Mouse (Mus musculus): ENCODE measurements around the gene 4921536K21Rik. TPM values are rescaled to one million over a fixed set of nuclear protein-coding genes. Genes with fewer than 3 reads are reported as not detected.
A peak's percentile ranks its signal among the peaks of the same experiment; 100 is the strongest.

The 4921536K21Rik gene
- 0.43 and 0.53 TPM in 2 replicates for polyA plus RNA-seq (2015; fragmentation: Nextera tagmentation; extraction: Ambion mirVana)

DNA sequence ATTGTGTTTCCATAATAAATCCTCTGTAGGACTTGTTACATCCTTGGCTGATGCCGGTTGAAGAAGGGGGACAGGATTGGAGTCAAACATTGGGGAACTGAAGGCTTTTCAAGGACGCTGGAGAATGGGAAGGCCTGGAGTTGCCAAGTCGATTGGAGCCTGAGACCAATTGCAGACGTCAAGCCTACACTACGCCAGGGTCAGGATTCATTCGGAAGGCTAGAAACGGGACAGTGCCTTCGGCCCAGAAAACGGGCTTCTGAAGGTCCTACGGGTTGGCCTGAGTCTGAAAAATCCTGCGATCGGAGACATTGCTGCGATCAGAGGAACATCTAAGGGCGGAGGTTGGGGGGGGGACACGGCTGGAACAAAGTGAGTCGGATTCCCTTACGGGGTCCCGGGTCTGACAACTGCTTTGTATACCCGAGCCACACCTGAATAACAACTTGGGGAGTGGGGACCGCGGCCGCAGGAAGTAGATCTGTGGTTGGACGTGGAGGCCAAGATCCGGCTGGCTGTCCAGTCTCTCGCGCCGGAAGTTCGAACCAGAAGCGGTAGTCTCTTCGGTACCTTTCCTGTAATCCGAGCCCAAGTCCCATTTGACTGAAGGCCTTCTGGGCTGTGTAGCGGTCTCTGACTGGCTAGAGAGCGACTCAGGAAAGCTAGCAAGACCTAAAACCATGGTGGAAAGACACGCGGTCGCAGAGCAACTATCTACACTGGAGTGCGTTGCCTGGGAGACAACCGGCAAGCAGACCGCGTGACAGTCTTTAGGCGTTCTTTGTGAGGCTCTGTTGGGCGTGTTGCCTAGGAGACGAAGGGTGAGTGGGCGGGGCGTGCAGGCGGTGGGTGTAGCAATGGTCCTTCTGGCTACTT lies at the start of gene 4921536K21Rik, which contains the start of gene Dusp18:
TSS of gene 4921536K21Rik (minus strand) at position 693 of the 876 bp plus-strand sequence.
TSS of gene Dusp18 (plus strand) at position 835 of the 876 bp plus-strand sequence.
- peak within 1 kb of the TSS; percentile 48 for H3K9ac ChIP-seq
- peak within 1 kb of the TSS; percentile 77 for H3K27ac ChIP-seq (replicated peaks)
- H3K4me1 ChIP-seq (replicated peaks): peaks cover 17% of the 10 kb centered on the region
- no peaks in the 10 kb centered on the region for H3K27me3 ChIP-seq
- ATAC-seq (ENCODE audit: low FRiP score, low read depth): peak; percentile 99
- H3K4me3 ChIP-seq: peak within 1 kb of the TSS; percentile 49
- 1% methylated on average over 46 of the region's 46 CpGs for WGBS
- peaks cover 14% of the 10 kb centered on the region for H3K36me3 ChIP-seq
- H3K4me2 ChIP-seq: peak within 1 kb of the TSS; percentile 83
- H3K9me3 ChIP-seq: no peaks in the 10 kb centered on the region

DNA sequence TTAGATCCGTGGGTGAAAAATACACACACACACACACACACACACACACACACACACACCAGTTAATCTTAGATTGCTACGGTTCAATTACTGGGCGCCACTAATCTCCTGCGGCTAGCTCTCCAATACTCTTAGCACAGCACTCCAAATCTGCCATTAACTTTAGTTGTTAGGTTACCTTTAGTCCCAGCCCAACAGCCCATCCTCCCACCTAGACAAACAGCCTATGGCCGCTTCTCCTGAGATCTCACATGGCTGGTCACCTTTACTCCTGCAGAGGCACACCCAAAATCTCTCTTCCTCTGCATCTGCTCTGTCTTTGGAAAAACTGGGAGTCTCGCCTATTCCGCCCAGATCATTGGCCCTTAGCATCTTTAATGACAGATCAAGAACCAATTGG lies 46.5 kb upstream of the 4921536K21Rik start:
- no peak for ATAC-seq (ENCODE audit: low FRiP score, low read depth)
- no peaks in the 10 kb centered on the region for H3K9me3 ChIP-seq
- no peaks in the 10 kb centered on the region for H3K36me3 ChIP-seq
- no peak overlapping the region for H3K4me3 ChIP-seq
- WGBS: 89% methylated on average over 7 of the region's 7 CpGs
- no peak overlapping the region for H3K27ac ChIP-seq (replicated peaks)
- H3K9ac ChIP-seq: no peak overlapping the region
- no peaks in the 10 kb centered on the region for H3K4me1 ChIP-seq (replicated peaks)
- no peak overlapping the region for H3K4me2 ChIP-seq
- no peaks in the 10 kb centered on the region for H3K27me3 ChIP-seq

DNA sequence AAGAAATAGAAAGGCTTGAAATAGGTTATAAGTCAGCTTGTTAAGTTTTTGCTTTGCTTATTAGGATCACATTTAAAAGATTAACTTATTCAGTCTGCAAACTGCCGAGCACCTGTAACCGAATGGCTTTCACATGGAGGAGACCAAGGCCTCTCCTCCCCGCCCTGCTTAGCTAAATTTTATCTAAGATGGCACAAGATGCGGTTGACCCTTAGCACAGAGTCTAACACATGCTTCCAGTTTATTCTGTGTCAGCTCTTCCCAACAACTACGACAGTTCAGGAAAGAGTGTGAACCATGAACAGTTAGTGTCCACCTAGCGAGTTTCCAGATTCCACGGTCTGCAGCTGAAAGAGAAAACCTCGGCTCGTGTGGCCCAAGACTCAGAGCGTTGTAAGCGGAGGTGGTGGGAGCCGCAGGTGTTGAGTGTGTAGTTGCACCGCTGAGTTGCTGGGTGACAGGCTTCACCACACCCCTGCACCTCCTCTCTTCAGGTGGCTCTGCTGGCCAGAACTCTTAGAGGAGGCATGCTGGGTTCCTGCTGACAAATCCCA lies 42.5 kb upstream of the 4921536K21Rik start:
- Histone ChIP-seq H3K9ac (no peak overlapping the region), H3K4me2 (no peak overlapping the region), H3K4me3 (no peak overlapping the region), H3K36me3 (no peaks in the 10 kb centered on the region), H3K27ac (replicated peaks) (no peak overlapping the region), H3K27me3 (no peaks in the 10 kb centered on the region), H3K4me1 (replicated peaks) (no peaks in the 10 kb centered on the region), H3K9me3 (no peaks in the 10 kb centered on the region)
- WGBS: 79% methylated on average over 13 of the region's 13 CpGs
- no peak for ATAC-seq (ENCODE audit: low FRiP score, low read depth)

DNA sequence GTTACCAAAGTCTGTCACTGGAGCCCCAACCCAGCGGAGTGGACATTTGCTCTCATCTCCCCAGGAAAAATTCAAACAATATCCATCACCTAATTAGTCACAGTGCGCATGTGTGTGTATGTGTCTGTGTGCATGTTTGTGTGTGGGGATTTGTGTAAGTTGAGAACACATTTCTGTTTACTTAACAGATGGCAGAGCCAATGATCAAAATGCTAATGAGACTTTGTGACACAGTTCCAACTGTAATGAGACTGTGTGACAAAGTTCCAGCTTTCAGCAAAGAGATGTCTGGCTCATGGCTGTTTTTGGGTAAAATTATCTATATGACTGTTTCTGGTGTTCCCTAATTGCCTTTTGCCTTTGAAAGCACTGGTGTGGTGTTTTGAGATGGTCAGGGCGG lies 41.4 kb upstream of the 4921536K21Rik start:
- H3K4me2 ChIP-seq: no peak overlapping the region
- no peaks in the 10 kb centered on the region for H3K27me3 ChIP-seq
- peaks cover 7% of the 10 kb centered on the region for H3K4me1 ChIP-seq (replicated peaks)
- H3K4me3 ChIP-seq: no peak overlapping the region
- H3K9ac ChIP-seq: no peak overlapping the region
- H3K9me3 ChIP-seq: no peaks in the 10 kb centered on the region
- WGBS: 75% methylated on average over 3 of the region's 3 CpGs
- H3K36me3 ChIP-seq: no peaks in the 10 kb centered on the region
- ATAC-seq (ENCODE audit: low FRiP score, low read depth): no peak
- H3K27ac ChIP-seq (replicated peaks): no peak overlapping the region

DNA sequence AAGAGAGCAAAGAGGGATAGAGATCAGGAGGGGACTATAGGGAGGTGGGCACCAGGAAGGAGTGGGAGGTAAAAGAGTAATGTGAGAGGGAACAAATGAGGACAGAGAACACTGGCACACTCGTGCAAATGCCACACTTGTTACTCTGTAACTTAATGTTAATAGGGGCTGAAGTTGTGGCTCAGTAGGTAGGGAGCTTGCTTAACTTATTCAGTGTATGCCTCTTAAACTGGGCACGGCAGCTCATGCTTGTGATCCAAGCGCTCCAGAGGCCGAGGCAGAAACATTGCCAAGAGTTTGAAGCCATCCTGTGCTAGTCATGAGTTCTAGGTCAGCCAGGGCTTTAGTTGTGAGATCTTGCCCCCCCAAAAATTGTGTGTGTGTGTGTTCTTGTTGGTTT lies 40.2 kb upstream of the 4921536K21Rik start:
- no peaks in the 10 kb centered on the region for H3K9me3 ChIP-seq
- no peak overlapping the region for H3K9ac ChIP-seq
- H3K36me3 ChIP-seq: no peaks in the 10 kb centered on the region
- H3K4me1 ChIP-seq (replicated peaks): peaks cover 15% of the 10 kb centered on the region
- no peak for ATAC-seq (ENCODE audit: low FRiP score, low read depth)
- no peaks in the 10 kb centered on the region for H3K27me3 ChIP-seq
- H3K4me3 ChIP-seq: no peak overlapping the region
- 79% methylated on average over 4 of the region's 4 CpGs for WGBS
- H3K4me2 ChIP-seq: no peak overlapping the region
- H3K27ac ChIP-seq (replicated peaks): no peak overlapping the region

DNA sequence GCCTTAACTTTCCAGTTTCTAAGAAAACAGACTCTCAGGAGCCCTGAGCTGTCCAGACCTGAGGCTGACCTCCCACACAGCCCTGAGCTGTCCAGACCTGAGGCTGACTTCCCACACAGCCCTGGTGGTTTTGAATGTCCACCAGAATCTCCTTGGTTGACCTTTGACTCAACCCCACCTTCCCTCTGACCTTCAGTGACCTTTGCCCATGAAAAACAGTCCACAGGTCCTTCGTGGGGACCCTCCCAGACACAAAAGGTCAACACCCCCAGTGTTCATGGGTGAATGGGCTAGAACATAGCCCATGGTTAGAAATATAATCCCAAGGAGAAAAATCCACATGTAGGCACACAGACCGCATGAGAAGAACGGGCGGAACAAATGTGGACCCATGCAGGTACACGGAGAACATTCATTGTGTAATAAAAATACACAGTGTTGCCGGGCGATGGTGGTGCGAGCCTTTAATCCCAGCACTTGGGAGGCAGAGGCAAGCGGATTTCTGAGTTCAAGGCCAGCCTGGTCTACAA lies 38.9 kb upstream of the 4921536K21Rik start:
- no peaks in the 10 kb centered on the region for H3K27me3 ChIP-seq
- no peak overlapping the region for H3K9ac ChIP-seq
- no peak overlapping the region for H3K4me2 ChIP-seq
- H3K27ac ChIP-seq (replicated peaks): no peak overlapping the region
- no peak for ATAC-seq (ENCODE audit: low FRiP score, low read depth)
- peaks cover 15% of the 10 kb centered on the region for H3K4me1 ChIP-seq (replicated peaks)
- H3K9me3 ChIP-seq: no peaks in the 10 kb centered on the region
- no peaks in the 10 kb centered on the region for H3K36me3 ChIP-seq
- WGBS: 83% methylated on average over 9 of the region's 9 CpGs
- no peak overlapping the region for H3K4me3 ChIP-seq

DNA sequence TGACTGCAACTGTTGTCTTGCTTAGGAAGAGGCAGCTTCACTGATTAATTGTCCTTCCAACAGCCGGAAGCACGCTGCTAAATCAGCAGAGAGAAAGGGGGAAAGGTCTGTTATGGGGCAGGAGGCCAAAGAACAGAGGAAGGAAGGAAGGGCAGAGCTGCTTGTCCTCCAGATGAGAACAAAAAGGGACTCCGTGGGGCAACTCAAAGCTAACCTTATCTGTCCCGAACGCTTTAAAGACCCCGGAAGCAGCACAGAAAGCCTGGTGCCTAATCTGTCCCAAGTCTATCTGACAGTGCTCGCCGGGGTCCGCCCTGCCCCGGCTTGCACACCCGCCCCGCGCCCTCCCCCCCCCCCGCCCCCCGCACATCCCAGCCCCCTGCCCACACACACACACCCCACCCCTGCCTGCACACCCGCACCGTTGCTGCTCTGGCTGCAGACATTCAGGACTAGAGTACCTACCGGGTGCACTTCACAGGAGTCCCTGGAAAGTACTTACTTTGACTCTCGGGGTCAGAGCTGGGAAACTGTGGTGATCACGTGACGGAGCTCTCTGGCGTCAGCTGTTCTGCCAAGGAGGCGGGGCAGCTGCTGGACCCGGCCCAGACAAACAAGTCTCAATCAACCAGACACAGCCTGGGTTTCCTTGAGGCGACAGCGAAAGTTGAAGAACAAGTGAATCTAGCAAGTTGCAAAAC lies 36.8 kb upstream of the 4921536K21Rik start, which contains the start of gene Tcn2:
TSS of gene Tcn2 (minus strand) at position 649 of the 701 bp plus-strand sequence.
- Histone ChIP-seq H3K27me3 (no peaks in the 10 kb centered on the region), H3K4me3 (peak within 1 kb of the TSS; percentile 41), H3K27ac (replicated peaks) (no peak within 1 kb of the TSS; the same call in 1 of the 2 replicates), H3K9me3 (no peaks in the 10 kb centered on the region), H3K36me3 (0 out of 2 replicates have a peak, but pooled peaks cover 3% of the 10 kb centered on the region), H3K4me2 (peak within 1 kb of the TSS; percentile 86), H3K4me1 (replicated peaks) (peaks cover 15% of the 10 kb centered on the region), H3K9ac (peak within 1 kb of the TSS; percentile 44)
- WGBS: under 1% methylated on average over 20 of the region's 26 CpGs
- ATAC-seq (ENCODE audit: low FRiP score, low read depth): peak; percentile 71

DNA sequence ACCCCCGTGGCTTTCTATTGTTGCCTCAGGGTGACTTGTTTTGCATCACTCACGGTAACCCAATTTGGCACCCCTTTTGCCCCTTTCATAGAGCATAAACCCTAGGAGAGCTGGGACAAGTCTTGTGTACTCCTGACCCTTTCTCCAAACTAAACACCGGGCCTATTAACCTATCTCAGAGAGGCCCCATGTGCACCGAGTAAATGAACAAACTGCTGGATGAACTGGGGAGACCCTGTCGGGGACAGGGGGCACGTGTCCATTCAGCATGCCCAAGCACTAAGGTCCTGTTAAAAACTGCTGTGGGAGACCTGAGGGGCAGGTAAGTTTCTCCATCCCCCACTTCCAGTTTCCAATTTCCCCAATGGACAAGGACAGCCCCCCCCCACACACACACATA lies 36.0 kb upstream of the 4921536K21Rik start:
- peak overlapping the region; percentile 41 for H3K4me3 ChIP-seq
- ATAC-seq (ENCODE audit: low FRiP score, low read depth): no peak
- H3K9me3 ChIP-seq: no peaks in the 10 kb centered on the region
- peaks cover 15% of the 10 kb centered on the region for H3K4me1 ChIP-seq (replicated peaks)
- peak overlapping the region; percentile 86 for H3K4me2 ChIP-seq
- H3K36me3 ChIP-seq: 0 out of 2 replicates have a peak, but pooled peaks cover 5% of the 10 kb centered on the region
- WGBS: 30% methylated on average over 6 of the region's 6 CpGs
- H3K27me3 ChIP-seq: no peaks in the 10 kb centered on the region
- H3K9ac ChIP-seq: no peak overlapping the region
- no peak overlapping the region for H3K27ac ChIP-seq (replicated peaks)

DNA sequence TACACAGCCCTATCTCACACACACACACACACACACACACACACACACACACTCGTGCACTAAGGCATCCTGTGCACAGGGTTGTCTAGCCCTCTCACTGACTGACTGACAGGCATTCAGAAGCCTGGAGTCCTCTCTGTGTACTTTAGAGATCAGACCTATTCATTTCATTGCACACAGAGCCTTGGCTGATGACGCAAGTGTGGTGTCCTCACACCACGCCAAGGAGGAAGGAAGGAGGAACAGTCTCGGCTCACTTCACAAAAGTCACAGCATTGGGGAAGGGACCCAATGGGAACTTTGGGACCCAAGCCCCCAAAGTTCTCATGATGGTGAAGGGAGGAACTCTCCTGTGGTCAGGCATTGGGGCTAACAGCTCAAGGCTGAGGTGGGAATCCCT lies 35.1 kb upstream of the 4921536K21Rik start:
- Histone ChIP-seq H3K9ac (no peak overlapping the region), H3K9me3 (no peaks in the 10 kb centered on the region), H3K27ac (replicated peaks) (no peak overlapping the region), H3K4me3 (no peak overlapping the region), H3K36me3 (0 out of 2 replicates have a peak, but pooled peaks cover 5% of the 10 kb centered on the region), H3K27me3 (no peaks in the 10 kb centered on the region), H3K4me2 (no peak overlapping the region), H3K4me1 (replicated peaks) (peaks cover 15% of the 10 kb centered on the region)
- WGBS: 82% methylated on average over 4 of the region's 4 CpGs
- ATAC-seq (ENCODE audit: low FRiP score, low read depth): no peak

DNA sequence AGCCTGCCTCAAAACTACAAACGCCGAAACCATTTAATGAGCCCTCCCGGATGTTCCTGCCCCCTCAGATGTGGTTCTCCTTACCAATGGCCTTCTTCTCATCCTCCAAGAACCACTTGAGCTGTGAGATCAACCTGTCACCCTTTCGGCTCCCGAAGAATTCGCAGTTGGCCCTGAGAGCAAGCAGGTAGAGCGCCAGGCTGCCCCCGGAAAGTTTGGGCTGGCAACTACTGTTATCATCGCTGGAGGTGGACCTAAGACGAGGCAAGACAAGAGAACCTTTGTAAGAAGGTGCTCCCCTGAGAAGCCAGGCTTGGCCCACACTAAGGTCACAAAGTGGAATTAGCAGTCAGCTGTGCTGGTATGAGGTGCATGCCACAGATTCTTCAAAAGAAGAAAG lies 31.0 kb upstream of the 4921536K21Rik start:
- H3K9me3 ChIP-seq: no peaks in the 10 kb centered on the region
- H3K4me3 ChIP-seq: no peak overlapping the region
- no peaks in the 10 kb centered on the region for H3K27me3 ChIP-seq
- no peak for ATAC-seq (ENCODE audit: low FRiP score, low read depth)
- no peak overlapping the region for H3K9ac ChIP-seq
- peaks cover 6% of the 10 kb centered on the region for H3K4me1 ChIP-seq (replicated peaks)
- peaks cover 18% of the 10 kb centered on the region; the same call in 1 of the 2 replicates for H3K36me3 ChIP-seq
- WGBS: 95% methylated on average over 10 of the region's 10 CpGs
- no peak overlapping the region for H3K4me2 ChIP-seq
- H3K27ac ChIP-seq (replicated peaks): no peak overlapping the region

DNA sequence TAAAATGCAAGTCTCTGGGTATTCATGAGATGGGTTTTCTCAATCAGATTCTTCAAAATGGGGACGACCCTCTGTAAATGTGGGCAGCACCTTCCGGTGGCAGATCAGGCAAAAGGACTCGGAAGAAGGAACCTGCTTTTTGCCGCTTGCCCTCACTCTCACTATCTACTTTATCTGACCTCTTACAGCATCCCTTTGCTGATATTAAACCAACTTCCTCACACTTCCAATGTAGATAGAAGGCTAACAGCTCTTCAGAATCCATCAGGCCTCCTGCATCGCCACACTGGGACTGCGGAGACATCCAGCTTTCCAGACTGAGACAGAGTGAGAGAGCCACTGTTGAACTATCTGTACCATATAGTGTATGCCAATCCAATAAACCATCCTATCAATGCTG lies 27.8 kb upstream of the 4921536K21Rik start:
- Histone ChIP-seq H3K27me3 (no peaks in the 10 kb centered on the region), H3K4me1 (replicated peaks) (0 out of 2 replicates have a peak, but pooled peaks cover 3% of the 10 kb centered on the region), H3K9me3 (no peaks in the 10 kb centered on the region), H3K9ac (no peak overlapping the region), H3K27ac (replicated peaks) (no peak overlapping the region), H3K4me3 (no peak overlapping the region), H3K4me2 (no peak overlapping the region), H3K36me3 (peaks cover 18% of the 10 kb centered on the region; the same call in 1 of the 2 replicates)
- WGBS: 97% methylated on average over 6 of the region's 6 CpGs
- ATAC-seq (ENCODE audit: low FRiP score, low read depth): no peak

Data from hindbrain, embryonic 15.5 days (tissue).